Mouse (Mus musculus): ENCODE measurements around the gene Tmem174. TPM values are rescaled to one million over a fixed set of nuclear protein-coding genes. Genes with fewer than 3 reads are reported as not detected.
A peak's percentile ranks its signal among the peaks of the same experiment; 100 is the strongest.

Gene Tmem174
- polyA plus RNA-seq, 1 experiment from 2014 or later, result not detected

DNA sequence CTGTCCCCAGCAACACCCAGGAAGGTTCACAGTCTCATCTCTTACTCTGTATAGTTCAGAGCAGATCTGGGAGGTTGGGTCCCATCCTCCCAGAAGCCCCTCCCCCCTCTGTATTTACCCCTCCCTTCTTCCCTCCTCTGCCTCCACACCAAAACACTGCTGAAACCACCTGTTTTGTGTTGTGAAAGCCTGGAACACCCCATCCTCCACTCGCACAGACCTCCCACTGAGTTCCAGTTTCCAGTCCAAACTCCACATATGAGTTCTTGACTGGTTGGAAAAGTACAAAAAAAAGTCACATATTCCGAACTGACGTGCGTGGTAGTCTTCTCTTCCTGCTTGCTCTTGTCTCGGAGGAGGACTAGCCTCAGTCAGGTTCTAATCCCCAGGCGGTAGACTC is 45.8 kb downstream of the Tmem174 start:
- H3K4me2 ChIP-seq, result no peak overlapping the region
- H3K4me1 ChIP-seq, result peaks cover 37% of the 10 kb centered on the region
- H3K4me3 ChIP-seq, result no peak overlapping the region
- no peak for ATAC-seq (ENCODE audit: extremely low read depth, insufficient number of reproducible peaks, low FRiP score, low TSS enrichment)
- peaks cover 42% of the 10 kb centered on the region for H3K27me3 ChIP-seq (replicated peaks)
- H3K27ac ChIP-seq (replicated peaks), result no peak overlapping the region
- no peak overlapping the region for H3K9ac ChIP-seq
- H3K9me3 ChIP-seq, result no peaks in the 10 kb centered on the region
- WGBS, result 64% methylated on average over 6 of the region's 6 CpGs
- no peaks in the 10 kb centered on the region for H3K36me3 ChIP-seq

DNA sequence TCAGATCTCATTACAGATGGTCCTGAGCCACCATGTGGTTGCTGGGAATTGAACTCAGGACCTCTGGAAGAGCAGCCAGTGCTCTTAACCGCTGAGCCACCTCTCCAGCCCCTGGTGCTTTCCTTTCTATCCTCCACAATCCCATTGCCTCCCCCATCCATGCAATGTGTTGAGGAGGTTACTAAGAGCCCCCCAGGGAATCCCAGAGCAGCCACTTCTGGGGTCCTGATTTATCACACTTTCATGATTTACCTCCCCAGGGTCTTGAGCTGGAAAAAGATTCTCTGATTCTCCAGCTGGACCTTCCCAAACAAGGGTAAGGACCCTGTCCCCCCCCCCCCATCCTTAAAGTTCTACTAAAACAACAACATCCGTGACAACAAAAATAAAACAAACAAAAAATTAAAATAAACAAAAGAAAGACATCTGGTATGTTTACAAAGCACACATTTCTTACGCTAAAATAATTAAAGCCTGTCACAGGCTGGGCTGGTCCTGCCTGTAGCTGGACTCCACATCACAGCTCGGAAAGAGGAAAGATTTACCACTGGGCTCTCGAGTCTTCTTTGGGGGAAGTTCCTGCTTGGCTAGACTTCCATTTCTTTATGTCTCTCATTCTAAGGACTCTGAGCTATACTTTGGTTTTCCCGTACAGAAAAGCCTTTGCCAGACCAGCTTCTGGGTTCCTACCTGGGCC is 46.4 kb downstream of the Tmem174 start:
- H3K27ac ChIP-seq (replicated peaks), result no peak overlapping the region
- ATAC-seq (ENCODE audit: extremely low read depth, insufficient number of reproducible peaks, low FRiP score, low TSS enrichment), result no peak
- WGBS, result 68% methylated on average over 6 of the region's 6 CpGs
- no peak overlapping the region for H3K4me3 ChIP-seq
- H3K9ac ChIP-seq, result no peak overlapping the region
- H3K4me2 ChIP-seq, result no peak overlapping the region
- peaks cover 40% of the 10 kb centered on the region for H3K4me1 ChIP-seq
- no peaks in the 10 kb centered on the region for H3K36me3 ChIP-seq
- no peaks in the 10 kb centered on the region for H3K9me3 ChIP-seq
- H3K27me3 ChIP-seq (replicated peaks), result peaks cover 48% of the 10 kb centered on the region

DNA sequence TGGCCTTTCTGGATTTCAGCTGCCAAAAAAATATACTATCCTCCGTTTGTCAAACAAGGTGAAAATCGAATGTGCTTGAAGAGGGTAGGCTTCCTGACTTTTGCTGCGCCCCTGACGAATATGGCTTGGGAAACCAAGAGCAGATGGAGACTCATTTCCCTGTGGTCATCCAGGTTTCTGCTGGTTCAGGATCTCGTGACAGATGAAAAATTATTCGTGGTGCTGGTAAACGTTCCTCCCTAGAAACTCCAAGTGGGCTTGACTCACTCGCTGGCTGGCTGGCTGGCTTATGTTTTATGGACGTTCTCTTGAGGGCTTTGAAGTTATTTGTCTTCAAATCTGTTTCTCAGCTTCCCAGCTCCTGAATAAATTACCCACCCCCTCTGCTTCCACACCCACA is 47.6 kb downstream of the Tmem174 start:
- H3K27ac ChIP-seq (replicated peaks), result no peak overlapping the region

DNA sequence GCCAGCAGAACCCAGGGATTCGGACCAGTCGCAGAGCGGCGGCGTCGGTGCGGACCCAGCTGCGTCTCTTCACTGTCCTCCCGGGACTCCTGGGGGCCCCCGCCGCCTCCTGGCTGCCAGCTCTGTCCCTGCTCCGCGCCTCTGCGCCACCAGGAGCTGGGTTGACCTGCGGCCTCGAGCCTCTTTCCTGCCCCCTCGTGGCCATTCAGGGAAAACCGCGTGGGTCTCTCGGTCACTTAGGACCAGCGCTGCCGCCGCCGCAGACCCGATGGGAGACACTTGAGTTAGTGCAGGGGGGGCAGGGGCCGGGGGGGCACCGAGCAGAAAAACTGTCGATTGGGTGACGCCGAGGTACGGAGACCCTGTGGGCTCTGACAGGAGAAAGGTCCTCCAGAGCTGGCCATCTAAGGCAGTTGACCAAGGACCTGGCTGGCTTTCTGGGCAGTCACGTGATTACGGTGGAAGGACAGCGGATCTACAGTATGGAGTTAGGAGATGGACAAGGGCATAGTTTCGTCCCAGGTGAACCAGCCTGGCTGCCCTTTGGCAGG is 48.2 kb downstream of the Tmem174 start:
- H3K4me1 ChIP-seq, result peaks cover 40% of the 10 kb centered on the region
- WGBS, result 2% methylated on average over 35 of the region's 35 CpGs
- ATAC-seq (ENCODE audit: extremely low read depth, insufficient number of reproducible peaks, low FRiP score, low TSS enrichment), result no peak
- H3K4me2 ChIP-seq, result peak overlapping the region; percentile 87
- H3K9me3 ChIP-seq, result no peaks in the 10 kb centered on the region
- peak overlapping the region; percentile 58 for H3K4me3 ChIP-seq
- no peaks in the 10 kb centered on the region for H3K36me3 ChIP-seq
- H3K27ac ChIP-seq (replicated peaks), result no peak overlapping the region
- H3K9ac ChIP-seq, result peak overlapping the region; percentile 73
- peaks cover 66% of the 10 kb centered on the region for H3K27me3 ChIP-seq (replicated peaks)

More for the DNA sequence above, 47.6 kb downstream of the Tmem174 start:
- peak overlapping the region; percentile 58; the same call in 1 of the 2 replicates for H3K4me3 ChIP-seq
- no peaks in the 10 kb centered on the region for H3K36me3 ChIP-seq
- 51% methylated on average over 9 of the region's 9 CpGs for WGBS
- no peaks in the 10 kb centered on the region for H3K9me3 ChIP-seq
- peaks cover 61% of the 10 kb centered on the region for H3K27me3 ChIP-seq (replicated peaks)
- H3K4me2 ChIP-seq, result peak overlapping the region; percentile 87
- H3K9ac ChIP-seq, result no peak overlapping the region
- no peak for ATAC-seq (ENCODE audit: extremely low read depth, insufficient number of reproducible peaks, low FRiP score, low TSS enrichment)
- peaks cover 40% of the 10 kb centered on the region for H3K4me1 ChIP-seq

DNA sequence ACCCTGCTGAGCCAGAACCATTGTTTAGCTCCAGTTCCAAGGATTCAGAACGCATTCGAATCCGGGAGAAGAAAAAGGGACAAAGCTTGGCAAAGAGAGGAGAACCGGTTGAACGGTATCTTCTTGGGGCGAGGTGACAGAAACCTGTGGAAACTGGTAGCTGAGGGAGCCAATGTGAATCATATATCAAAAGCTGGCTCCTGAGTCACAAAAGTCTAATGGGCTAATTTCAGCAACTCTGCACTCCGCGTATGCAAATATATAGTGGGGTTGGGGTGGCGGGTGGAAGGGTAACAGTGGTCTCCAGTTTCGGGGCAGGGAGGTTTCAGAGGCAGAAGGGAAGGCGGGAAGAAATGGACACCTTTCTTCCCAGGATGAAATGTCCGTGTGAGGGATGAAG is 48.7 kb downstream of the Tmem174 start:
- peak overlapping the region; percentile 87 for H3K4me2 ChIP-seq
- 9% methylated on average over 12 of the region's 12 CpGs for WGBS
- H3K9ac ChIP-seq, result peak overlapping the region; percentile 73
- peak overlapping the region; percentile 58 for H3K4me3 ChIP-seq
- H3K36me3 ChIP-seq, result no peaks in the 10 kb centered on the region
- H3K4me1 ChIP-seq, result peaks cover 40% of the 10 kb centered on the region
- no peak overlapping the region for H3K27ac ChIP-seq (replicated peaks)
- H3K27me3 ChIP-seq (replicated peaks), result peaks cover 72% of the 10 kb centered on the region
- no peaks in the 10 kb centered on the region for H3K9me3 ChIP-seq
- no peak for ATAC-seq (ENCODE audit: extremely low read depth, insufficient number of reproducible peaks, low FRiP score, low TSS enrichment)

DNA sequence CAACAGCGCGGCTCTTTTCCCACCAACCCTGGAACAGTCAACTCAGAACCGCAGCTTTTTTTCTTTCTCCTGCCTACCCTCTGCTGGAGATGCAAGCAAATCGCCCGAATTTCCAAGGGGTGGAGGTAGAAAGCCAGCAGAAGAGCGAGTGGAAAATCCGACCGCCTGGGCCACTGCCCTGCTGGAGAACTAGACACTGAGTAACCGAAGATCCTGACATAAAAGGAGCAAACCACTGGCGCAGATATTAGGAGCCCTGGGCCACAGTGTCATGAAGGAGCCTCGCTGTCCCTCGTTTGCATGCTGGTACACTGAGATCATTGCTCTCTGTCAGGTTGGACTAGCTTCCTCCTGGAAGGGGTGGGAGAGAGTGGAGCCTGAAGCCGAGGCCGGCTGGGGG is 49.6 kb downstream of the Tmem174 start:
- ATAC-seq (ENCODE audit: extremely low read depth, insufficient number of reproducible peaks, low FRiP score, low TSS enrichment), result no peak
- H3K27me3 ChIP-seq (replicated peaks), result peaks cover 69% of the 10 kb centered on the region

DNA sequence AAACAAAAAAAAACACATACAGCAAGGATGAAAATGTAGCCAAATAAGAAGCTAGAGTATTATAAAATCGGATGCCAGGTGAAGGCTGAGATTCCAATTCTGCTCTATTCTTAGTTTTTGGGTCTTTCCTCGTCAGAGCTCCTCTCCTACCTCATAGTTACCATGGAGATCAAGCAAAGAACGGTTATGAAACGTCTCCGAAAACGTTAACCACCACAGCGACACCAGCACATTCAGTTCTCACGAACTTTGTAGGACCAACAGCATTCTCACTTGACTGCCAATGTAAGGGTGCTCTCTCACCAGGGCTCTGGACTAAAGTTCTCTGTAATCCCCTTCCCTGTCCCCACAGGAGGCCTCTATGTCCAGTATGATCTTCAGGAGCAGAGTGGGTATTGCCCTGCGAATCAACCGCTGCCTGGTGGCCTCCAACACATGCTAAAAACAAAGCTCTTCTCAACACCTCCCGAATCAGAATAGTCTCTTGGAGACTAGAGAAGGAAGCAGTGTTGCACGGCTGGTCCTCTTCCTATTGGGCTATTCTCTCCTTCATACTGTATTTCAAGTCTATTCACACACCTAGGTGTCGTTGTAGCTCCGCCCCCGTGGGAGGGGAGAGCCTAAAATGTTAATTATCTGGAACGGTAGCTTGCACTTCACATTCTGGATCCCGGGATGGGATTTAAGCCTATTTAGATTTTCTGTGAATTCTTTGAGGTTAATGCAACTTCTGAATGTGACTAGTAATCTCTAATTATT is 50.2 kb downstream of the Tmem174 start:
- H3K4me2 ChIP-seq, result peak overlapping the region; percentile 50
- no peaks in the 10 kb centered on the region for H3K9me3 ChIP-seq
- H3K4me1 ChIP-seq, result peaks cover 34% of the 10 kb centered on the region
- no peak for ATAC-seq (ENCODE audit: extremely low read depth, insufficient number of reproducible peaks, low FRiP score, low TSS enrichment)
- no peak overlapping the region for H3K27ac ChIP-seq (replicated peaks)
- H3K4me3 ChIP-seq, result peak overlapping the region; percentile 9; the same call in 1 of the 2 replicates
- WGBS, result 17% methylated on average over 17 of the region's 17 CpGs
- no peaks in the 10 kb centered on the region for H3K36me3 ChIP-seq
- peaks cover 69% of the 10 kb centered on the region for H3K27me3 ChIP-seq (replicated peaks)
- peak overlapping the region; percentile 47 for H3K9ac ChIP-seq

More for the DNA sequence above, 49.6 kb downstream of the Tmem174 start:
- Histone ChIP-seq H3K36me3 (no peaks in the 10 kb centered on the region), H3K4me2 (peak overlapping the region; percentile 50), H3K4me3 (peak overlapping the region; percentile 9; the same call in 1 of the 2 replicates), H3K9ac (peak overlapping the region; percentile 47), H3K4me1 (peaks cover 40% of the 10 kb centered on the region), H3K27ac (replicated peaks) (no peak overlapping the region), H3K9me3 (no peaks in the 10 kb centered on the region)
- 3% methylated on average over 14 of the region's 14 CpGs for whole genome bisulfite sequencing

Other genes starting within 250 kb of the Tmem174 start
- 0.36 and 0.97 TPM in 2 replicates for gene Gm10320, start 145.4 kb downstream of the Tmem174 start, polyA plus RNA-seq (2015; fragmentation: Nextera tagmentation; extraction: Ambion mirVana)
- 1.2 and 2.3 TPM in 2 replicates for gene Tmem171, start 57.4 kb upstream of the Tmem174 start, polyA plus RNA-seq (2015; fragmentation: Nextera tagmentation; extraction: Ambion mirVana)
- 23.0 and 26.3 TPM in 2 replicates for gene Fcho2, start 178.0 kb upstream of the Tmem174 start, polyA plus RNA-seq (2015; fragmentation: Nextera tagmentation; extraction: Ambion mirVana)